Mouse (Mus musculus): ENCODE measurements around the gene Gm26558. TPM values are rescaled to one million over a fixed set of nuclear protein-coding genes. Genes with fewer than 3 reads are reported as not detected.

Gm26558 gene
- 0.63 and 1.0 TPM in 2 replicates for polyA plus RNA-seq (2012; rRNA removed)

DNA sequence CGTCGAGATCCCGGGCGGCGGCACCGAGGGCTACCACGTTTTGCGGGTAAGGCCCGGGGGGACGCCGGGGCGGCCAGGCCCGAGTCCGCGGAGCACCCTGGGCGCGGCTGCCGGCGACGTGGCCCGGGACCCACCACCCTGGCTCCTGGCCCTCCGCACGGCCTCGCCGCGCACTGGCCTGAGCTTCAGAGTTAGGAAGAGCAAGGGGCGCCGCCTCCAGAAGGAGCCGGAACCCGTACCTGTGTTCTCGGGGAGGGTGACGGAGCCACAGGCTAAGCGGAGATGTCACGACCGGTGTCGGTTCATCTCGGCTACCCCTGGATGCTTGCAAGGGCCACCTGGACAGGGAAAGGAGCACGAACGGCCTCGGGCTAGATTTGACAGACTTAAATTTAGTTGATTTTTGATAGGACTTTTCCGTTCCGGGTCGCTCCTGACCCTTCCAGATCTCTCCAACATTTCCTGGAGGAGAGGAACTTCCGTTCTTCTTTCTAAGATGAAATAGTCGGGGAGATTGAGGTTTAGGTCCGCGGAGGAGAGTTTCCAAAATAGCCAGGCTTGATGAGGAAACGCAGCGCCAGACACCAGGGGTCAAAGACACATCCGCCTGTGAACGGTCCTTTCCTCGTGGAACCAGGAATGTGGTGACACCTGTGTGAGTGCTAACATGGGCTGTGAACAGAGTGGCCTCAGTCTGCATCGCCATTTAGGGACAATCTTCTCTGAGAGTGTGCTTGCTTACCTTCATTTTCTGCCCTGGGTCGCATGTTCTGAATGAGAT, at the start of gene Gm26558:
Gene Gm26558 (minus strand): TSS at position 394 of the 781 bp plus-strand sequence.
- no peak for DNase-seq (ENCODE audit: low read depth)
- TF ChIP-seq CTCF (IDR thresholded peaks at IDR 0.05; ENCODE audit: borderline replicate concordance, extremely low read depth, insufficient read depth, insufficient read length), result no peak
- TF ChIP-seq POLR2A (IDR thresholded peaks at IDR 0.05; ENCODE audit: borderline replicate concordance, extremely low read depth, insufficient read depth, insufficient read length, poor library complexity, severe bottlenecking), result no peak

DNA sequence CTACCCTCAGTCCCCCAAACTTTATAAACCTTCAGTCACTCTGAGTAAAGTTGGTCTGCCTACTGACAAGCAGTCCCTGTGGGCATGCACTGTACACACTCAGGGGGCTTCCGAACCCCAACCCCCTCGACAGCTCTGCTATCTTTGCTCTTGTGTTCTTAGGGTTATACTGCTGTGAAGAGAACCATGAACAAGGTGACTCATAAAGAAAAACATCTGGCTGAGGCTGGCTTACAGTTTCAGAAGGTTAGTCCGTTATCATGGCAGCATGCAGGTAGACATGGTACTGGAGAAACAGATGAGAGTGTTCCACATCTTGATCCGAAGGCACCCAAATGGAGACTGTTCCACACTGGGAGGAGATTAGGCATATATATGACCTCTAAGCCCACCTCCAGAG, 49.0 kb upstream of the Gm26558 start:
- TF ChIP-seq POLR2A (IDR thresholded peaks at IDR 0.05; ENCODE audit: borderline replicate concordance, extremely low read depth, insufficient read depth, insufficient read length, poor library complexity, severe bottlenecking) (no peak), CTCF (IDR thresholded peaks at IDR 0.05; ENCODE audit: borderline replicate concordance, extremely low read depth, insufficient read depth, insufficient read length) (no peak)
- no peak for DNase-seq (ENCODE audit: low read depth)

DNA sequence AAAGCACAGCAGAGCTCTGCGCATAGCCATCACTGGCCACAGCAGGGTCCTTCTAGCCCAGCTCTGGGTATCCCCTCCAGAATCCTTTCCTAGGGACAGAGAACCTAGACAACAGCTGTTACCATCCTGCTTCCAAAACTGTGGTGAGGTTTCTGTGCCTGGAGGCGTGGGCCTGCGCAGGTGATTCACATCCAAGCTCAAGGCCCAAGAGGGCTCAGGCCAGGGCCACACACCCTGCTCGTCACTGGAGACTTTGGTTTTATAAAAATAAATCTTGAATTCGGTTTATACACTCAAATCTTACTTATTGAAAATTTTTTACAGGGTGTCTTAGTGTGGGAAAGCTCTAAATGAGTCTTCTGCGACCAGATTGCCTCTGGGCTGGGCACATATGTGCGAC, 48.3 kb upstream of the Gm26558 start:
- TF ChIP-seq POLR2A (IDR thresholded peaks at IDR 0.05; ENCODE audit: borderline replicate concordance, extremely low read depth, insufficient read depth, insufficient read length, poor library complexity, severe bottlenecking) (no peak), CTCF (IDR thresholded peaks at IDR 0.05; ENCODE audit: borderline replicate concordance, extremely low read depth, insufficient read depth, insufficient read length) (no peak)
- no peak for DNase-seq (ENCODE audit: low read depth)

DNA sequence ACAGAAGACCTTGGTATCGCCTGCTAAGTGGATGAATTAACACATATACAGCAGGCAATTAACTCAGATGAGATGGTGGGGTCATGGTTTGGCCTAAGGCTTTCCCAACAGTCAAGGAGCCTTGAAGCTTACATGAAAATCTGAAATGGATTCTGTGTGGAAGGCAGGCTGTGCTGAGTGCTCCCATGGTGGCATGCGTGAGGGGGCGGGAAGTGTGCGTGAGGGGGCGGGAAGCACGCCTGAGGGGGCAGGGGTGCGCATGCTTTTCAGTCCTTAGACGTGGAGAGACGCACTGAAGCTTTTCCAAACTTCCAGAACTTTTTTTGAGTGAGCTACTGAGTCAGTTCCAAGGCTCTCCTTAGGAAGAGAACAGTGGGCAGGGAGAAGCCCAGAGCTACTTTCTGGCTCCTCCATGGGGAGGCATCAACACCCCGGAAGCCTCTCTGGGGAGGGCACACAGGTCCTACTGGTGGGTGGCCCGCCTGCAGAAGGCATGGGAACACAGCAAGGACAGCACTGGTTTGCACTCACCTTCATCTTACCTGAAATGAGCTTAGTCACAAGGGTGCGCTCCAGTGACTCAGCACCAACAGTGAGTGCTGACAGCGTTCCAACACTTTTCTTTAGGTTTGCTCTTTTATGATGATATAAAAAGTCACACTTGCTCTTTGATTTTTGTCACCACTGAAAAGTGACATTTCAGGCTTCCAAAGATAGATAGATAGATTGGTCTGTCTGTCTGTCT, 47.2 kb upstream of the Gm26558 start:
- TF ChIP-seq CTCF (IDR thresholded peaks at IDR 0.05; ENCODE audit: borderline replicate concordance, extremely low read depth, insufficient read depth, insufficient read length) (no peak), POLR2A (IDR thresholded peaks at IDR 0.05; ENCODE audit: borderline replicate concordance, extremely low read depth, insufficient read depth, insufficient read length, poor library complexity, severe bottlenecking) (no peak)
- no peak for DNase-seq (ENCODE audit: low read depth)

DNA sequence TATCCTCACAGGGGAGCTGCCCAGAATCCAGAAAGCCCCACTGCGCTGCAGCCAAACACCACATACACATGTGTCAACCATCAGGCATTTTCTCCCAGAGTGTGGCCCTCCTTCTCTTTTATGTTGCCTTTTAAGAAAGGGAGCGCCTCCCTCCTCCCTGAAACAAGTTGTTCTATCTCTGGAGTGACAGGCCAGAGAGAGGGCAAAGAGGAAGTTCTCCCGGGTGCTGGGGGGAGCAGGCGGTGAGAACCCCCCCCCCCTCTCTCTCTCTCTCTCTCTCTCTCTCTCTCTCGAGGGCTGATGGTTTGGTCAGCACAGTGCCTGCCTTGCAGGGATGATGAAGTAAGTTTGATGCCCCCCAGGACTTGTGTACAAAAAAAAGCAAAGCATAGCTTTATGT, 40.5 kb upstream of the Gm26558 start:
- TF ChIP-seq CTCF (IDR thresholded peaks at IDR 0.05; ENCODE audit: borderline replicate concordance, extremely low read depth, insufficient read depth, insufficient read length), result no peak
- no peak for TF ChIP-seq POLR2A (IDR thresholded peaks at IDR 0.05; ENCODE audit: borderline replicate concordance, extremely low read depth, insufficient read depth, insufficient read length, poor library complexity, severe bottlenecking)
- DNase-seq (ENCODE audit: low read depth), result no peak

DNA sequence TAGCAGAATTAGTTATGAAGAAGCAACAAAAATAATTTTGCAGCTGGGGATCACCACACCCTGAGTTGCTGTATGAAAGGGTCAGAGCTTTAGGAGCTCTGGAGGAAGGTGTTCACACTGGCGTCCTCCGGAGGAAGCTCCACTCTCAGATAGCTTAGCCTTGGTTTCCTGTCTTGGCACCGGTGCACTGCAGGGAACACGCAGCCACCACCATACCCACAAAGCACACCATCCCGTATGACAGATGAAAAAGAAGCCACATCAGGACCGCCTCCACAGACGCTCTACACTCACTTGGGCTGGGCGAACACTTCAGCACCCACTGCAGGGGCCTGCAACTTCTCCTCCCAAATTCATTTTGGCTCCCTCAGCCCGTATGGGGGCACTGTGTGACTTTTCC, 39.7 kb upstream of the Gm26558 start:
- TF ChIP-seq POLR2A (IDR thresholded peaks at IDR 0.05; ENCODE audit: borderline replicate concordance, extremely low read depth, insufficient read depth, insufficient read length, poor library complexity, severe bottlenecking), result no peak
- no peak for TF ChIP-seq CTCF (IDR thresholded peaks at IDR 0.05; ENCODE audit: borderline replicate concordance, extremely low read depth, insufficient read depth, insufficient read length)
- DNase-seq (ENCODE audit: low read depth), result no peak

DNA sequence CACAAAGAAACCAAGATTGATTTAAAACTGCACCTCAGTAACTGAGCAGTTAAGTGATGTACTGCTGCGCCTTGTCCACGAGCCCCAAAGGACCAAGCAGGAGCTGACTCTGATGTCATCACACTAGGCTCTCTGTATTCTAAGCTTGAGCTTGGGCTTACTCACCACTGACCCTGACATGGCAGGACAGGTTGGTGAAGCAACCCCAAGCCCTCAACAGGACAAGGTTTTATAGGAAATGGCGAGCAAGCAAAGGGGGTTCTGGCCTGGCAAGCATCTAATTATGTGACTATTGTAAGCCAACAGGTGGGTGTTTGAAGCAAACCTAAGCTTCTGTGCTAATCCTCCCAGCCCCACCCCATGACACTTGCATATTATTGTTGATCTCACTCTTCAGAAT, 38.9 kb upstream of the Gm26558 start:
- TF ChIP-seq POLR2A (IDR thresholded peaks at IDR 0.05; ENCODE audit: borderline replicate concordance, extremely low read depth, insufficient read depth, insufficient read length, poor library complexity, severe bottlenecking) (no peak), CTCF (IDR thresholded peaks at IDR 0.05; ENCODE audit: borderline replicate concordance, extremely low read depth, insufficient read depth, insufficient read length) (no peak)

DNA sequence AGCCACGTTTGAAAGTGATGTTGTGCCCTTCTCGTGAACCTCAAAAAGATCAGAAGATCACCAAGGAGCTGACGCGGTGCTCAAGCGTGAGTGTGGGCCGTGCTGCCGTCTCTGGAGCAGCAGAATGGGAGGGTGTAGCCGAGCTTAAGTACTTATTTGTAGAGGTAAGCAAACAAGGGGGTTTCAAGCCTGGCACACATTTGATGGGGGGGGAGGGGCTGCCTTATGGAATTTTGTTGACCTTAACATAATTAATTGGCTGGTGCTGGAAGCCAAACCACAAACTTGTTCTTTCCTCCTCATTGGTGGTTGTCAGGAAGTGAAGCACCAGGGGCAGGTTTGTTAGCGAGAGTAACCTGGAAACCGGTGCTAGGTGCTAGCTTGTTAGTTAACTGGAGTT, 33.8 kb upstream of the Gm26558 start:
- TF ChIP-seq CTCF (IDR thresholded peaks at IDR 0.05; ENCODE audit: borderline replicate concordance, extremely low read depth, insufficient read depth, insufficient read length) (no peak), POLR2A (IDR thresholded peaks at IDR 0.05; ENCODE audit: borderline replicate concordance, extremely low read depth, insufficient read depth, insufficient read length, poor library complexity, severe bottlenecking) (no peak)

More for the DNA sequence above, 38.9 kb upstream of the Gm26558 start:
- DNase-seq (ENCODE audit: low read depth), result no peak

DNA sequence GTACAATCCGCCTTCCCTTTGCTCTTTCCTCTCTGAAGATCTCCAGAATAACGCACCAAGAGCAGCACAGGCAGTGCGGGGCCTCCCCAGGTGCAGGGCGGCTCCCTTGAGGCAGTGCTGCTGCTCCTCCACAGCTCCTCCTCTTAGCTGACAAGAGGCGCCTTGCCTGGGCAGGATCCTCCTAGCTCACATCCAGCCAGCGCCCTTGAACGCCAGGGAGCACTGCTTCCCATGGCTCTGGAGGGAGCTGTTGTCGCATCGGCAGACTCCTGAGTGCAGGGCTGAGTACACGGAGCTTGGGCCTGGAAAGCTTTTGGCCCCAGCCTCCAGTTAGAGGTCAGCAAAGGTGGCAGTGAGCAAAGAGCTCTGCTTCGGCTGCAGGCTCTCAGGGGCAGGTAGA, 28.3 kb upstream of the Gm26558 start:
- no peak for TF ChIP-seq CTCF (IDR thresholded peaks at IDR 0.05; ENCODE audit: borderline replicate concordance, extremely low read depth, insufficient read depth, insufficient read length)
- TF ChIP-seq POLR2A (IDR thresholded peaks at IDR 0.05; ENCODE audit: borderline replicate concordance, extremely low read depth, insufficient read depth, insufficient read length, poor library complexity, severe bottlenecking), result no peak
- no peak for DNase-seq (ENCODE audit: low read depth)

More for the DNA sequence above, 33.8 kb upstream of the Gm26558 start:
- no peak for DNase-seq (ENCODE audit: low read depth)

DNA sequence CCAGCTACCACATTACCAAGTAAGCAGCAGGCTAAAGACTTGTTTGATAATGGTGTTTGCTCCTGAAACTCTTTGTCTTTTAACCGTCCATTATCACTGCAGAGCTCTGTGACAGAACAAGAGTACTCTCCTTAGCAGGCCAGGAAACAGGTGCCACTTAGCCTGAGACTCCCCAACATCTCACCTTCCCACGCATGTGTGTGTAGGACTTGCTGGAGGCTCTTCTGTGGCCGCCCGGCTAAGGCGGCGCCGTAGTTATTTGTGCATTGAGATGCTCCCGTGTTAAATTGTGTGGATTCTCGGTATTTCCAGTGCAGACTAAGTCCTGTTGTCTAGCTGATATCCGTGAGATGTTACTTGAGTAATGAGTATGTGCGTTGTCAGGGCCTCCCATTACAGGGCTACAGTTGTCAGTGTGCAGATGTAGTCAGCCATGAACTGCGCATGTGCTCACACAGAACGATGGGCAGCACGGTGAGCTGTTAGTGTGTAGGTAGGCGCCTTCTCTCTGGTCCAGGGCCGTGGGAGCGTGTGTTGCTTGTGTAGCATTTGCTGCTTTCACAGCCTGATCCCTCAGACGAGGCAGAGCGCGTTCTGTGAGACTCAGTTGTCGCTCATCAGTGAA, 26.7 kb upstream of the Gm26558 start:
- no peak for TF ChIP-seq POLR2A (IDR thresholded peaks at IDR 0.05; ENCODE audit: borderline replicate concordance, extremely low read depth, insufficient read depth, insufficient read length, poor library complexity, severe bottlenecking)
- no peak for TF ChIP-seq CTCF (IDR thresholded peaks at IDR 0.05; ENCODE audit: borderline replicate concordance, extremely low read depth, insufficient read depth, insufficient read length)
- DNase-seq (ENCODE audit: low read depth), result no peak

DNA sequence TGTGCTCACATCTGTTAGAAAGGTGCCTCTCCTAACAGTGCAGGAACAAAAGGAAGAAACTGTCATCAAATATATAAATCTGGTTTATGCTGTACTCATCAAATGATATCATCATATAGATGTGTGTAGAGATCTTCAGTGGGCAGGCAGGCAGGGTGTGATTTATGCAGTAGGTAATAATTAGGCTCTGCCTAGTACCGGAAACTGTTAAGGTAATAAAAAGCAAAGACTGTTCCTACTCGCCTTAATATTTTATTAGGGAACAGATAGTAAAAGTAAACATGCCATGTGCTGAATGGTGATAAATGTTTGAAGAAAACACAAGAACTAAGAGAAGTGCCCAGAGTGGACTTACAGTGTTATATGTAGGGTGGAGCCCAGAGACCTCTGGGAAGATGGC, 20.4 kb upstream of the Gm26558 start:
- no peak for DNase-seq (ENCODE audit: low read depth)
- TF ChIP-seq CTCF (IDR thresholded peaks at IDR 0.05; ENCODE audit: borderline replicate concordance, extremely low read depth, insufficient read depth, insufficient read length) (no peak), POLR2A (IDR thresholded peaks at IDR 0.05; ENCODE audit: borderline replicate concordance, extremely low read depth, insufficient read depth, insufficient read length, poor library complexity, severe bottlenecking) (no peak)

All from brain, embryonic 14.5 days (tissue).